Mouse (Mus musculus) right cerebral cortex, postnatal 14 days (tissue): ENCODE measurements at regions not wholly inside any gene's neighbourhood (a gene's known extent, or its start where the extent isn't known, plus 50 kb on each side); places are given as distances from the start of the nearest gene placed in this dataset.
A peak's percentile ranks its signal among the peaks of the same experiment; 100 is the strongest.

Experiments
- DNase-seq: peaks from one replicate; pipeline ENCODE4 v3.0.0; 2022

GRCm38 (mm10) chr10:112863808-112864207 lies 65.0 kb downstream of the Atxn7l3b start:
- no peak for DNase-seq

GRCm38 (mm10) chr10:112863375-112863774 lies 65.4 kb downstream of the Atxn7l3b start:
- no peak for DNase-seq

DNA sequence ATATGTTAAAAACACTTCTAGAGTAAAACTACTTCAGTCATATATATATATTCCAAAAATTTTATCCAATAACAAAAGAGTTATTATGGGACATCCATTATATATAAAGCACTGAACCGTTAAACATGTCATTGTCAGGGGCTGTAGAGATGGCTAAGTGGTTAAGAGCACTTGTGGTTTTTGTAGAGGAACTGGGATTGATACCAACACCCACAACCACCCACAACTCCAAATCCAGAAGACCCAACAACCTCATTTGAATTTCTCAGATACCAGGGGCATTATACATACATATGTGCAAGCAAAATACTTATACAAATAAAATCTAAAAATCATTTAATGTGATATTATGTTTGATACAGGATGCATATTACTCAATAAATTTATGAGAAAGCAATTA lies 76.8 kb downstream of the Atxn7l3b start:
- no peak for DNase-seq

DNA sequence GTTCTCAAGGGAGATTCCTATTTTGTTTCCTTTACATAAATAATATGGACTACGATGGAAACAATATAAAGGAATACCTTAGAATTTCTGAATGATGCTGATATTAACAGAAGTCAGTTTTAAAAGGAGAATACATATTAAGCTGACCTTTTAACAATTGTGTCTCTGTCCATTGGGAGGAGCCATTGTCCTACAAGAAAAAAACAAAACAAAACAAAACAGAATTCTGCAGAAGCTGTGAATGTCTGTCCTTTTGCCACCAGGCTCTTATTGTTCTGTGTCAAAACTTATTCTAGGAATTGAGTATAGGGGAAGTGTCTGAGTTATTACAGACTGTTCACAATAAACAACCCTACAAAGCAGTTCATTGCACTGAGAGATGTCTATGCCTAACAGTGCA lies 82.6 kb downstream of the Atxn7l3b start:
- DNase-seq = no peak

DNA sequence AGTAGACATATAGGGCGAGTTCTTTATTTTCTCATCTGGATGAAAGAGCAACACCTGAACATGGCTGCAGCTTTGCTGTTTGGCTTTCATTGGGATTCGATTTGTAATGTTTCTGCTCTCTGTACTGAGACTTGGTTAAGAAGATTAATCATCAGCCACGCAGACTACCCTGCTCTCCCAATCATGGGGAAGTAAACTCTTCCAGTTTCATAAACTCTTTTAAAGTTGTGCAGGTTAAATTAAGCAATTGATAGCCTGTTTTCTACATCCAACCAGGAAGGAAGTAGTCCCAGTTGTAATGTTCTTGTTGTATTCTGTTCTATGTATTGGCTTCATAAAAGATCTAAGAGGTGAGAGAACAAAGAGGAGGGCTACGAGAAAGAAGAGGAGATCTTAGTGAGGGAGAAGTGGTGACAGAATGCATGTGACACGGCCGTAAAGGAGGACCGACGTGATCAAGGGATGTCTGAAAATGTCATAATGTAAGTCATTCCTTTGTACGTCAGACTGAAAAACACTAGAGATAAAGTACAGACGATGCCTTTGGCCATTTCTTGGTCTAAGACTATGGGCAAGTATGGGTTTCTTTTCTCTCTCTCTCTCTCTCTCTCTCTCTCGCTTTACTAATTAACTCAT lies 91.3 kb downstream of the Atxn7l3b start:
- no peak for DNase-seq

DNA sequence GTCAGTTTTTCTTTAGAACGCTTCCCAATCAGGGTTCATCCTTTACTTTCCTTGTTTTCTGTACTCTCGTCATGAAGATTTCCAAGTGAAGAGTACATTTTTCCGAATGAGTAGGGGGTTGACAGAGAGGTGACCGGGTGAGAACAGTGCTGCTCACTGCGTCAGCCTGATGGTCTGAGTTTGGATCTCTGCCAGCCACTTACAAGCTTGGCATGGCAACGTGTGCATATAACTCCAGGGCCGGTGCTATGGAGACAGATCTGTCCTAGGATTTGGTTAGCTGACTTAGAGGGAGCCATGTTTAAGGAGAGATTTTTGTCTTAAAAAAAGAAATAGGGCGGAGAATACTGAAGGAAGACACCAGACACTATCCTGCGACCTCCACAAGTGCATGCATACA lies 92.8 kb downstream of the Atxn7l3b start:
- DNase-seq = no peak

DNA sequence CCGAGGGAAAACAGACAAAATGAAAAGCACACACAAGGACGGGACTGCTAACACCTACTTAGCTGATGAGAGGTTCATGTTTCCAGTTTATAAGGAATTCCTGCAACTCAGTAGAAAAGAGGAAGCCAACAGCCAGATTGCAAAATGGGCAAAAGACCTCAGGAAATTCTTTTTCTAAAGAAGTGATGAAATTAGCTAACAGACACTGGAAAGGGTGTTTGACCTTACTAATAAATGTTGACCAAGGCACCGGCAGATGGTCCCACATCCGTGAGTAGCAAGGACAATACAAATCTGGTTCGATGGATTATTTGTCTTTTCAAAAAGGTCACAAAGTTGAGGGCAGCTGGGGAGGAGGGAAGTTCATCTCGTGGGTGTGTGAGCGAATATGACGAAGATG lies 93.3 kb downstream of the Atxn7l3b start:
- no peak for DNase-seq

DNA sequence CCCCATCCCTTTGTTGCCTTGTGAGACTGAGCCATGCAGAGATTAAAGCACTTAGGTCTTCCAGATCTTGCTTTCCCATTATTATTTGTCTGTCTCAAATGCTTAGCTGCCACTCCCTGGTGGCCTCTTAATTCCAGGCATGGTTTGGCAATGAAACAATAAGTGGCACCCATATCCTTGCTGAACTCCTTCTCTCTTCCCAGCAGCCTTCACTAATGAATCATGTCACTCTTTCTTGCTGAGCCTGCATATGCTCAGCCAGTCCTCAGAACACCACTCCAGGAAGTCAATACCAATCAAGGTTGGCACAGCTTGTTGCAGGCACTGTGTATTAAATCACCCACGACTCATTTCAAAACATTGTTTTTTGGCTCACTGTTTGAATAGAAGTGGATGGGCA lies 118.6 kb downstream of the Atxn7l3b start:
- DNase-seq = no peak

DNA sequence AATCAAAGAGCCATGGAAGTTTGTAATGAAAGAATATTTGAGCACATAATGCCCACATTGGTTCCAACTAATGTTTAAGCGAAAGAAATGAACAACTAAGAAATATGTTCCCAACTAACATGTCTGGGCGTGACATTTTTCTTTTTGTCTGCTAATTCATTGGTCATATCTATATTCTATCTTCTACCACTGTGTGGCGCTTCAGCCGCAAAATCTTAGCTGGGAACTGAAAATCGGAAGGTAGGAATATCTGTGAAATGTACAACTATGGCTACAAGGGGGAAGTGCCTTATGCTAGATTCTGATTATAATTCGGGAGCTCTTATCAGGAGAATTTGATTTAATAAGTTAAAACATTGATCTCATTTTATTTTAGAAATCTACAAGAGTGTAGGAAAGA lies 125.2 kb downstream of the Atxn7l3b start:
- peak; percentile 18 for DNase-seq

DNA sequence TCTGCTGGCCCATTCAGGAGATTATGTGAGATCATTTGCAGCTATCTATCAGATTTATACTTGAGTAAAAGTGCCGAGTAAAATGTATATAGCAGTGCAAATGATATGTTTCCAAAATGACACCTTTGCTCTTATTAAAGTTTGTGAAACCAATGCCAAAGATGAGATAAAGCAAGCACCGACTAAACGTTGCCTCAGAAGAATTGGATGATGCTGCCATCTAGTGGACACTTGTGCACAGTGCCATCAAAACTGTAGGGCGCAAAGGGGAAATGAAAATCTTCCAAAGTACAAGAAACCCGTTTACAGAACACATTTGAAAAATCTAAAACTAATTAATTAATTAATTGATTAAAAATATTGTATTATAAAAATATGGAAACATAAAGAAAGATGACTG lies 127.2 kb downstream of the Atxn7l3b start:
- DNase-seq = peak; percentile 23

DNA sequence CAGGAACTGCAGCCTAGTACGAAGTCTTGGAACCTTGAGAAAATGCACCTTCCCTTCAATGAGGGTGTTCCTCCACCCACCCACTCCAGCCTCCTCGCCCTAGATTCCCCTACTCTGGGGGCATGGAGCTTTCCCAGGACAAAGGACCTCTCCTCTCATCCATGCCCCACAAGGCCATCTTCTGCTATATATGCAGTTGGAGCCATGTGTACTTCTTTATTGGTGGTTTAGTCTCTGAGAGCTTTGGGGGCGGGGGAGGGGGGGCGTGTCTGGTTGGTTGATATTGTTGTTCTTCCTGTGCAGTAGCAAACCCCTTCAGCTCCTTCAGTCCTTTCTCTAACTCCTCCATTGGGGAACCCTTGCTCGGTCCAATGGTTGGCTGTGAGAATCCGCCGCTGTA lies 130.2 kb downstream of the Atxn7l3b start:
- DNase-seq = no peak

DNA sequence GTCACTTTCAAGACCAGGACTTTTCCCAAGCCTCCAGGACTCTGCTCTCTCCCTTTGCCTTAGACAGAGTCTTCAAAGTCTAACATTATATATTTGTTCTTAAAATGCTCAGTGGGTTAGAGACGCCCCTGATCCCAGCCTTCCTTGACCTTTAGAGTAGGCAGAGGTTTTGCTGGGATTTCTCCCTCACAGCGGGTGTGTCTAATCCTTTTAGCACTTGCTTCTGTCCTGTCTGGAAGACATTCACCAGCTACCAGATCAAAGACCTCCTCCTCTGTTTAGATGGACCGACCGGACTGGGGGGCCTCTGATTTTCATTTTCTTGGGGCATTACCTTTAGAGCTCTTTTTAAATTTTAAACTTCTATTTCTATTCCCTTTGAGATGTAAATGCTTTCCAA lies 130.7 kb downstream of the Atxn7l3b start:
- no peak for DNase-seq

GRCm38 (mm10) chr10:112795938-112796337 lies 132.9 kb downstream of the Atxn7l3b start:
- no peak for DNase-seq

DNA sequence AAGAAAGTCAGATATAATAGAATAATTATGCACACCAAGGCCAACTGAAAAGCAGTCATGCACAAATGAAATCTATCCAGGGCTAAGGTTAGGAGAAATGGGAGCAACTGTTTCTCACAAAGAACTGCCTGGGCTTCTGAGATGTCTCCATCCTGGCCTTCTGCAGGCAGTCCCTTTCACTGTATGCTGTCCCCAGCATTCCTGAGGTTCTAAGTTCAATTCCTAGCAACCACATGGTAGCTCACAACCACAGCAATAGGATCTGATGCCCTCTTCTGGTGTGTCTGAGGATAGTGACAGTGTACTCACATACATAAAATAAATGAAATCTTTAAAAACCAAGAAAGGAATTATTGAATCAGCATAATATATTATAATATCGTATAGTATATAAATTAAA lies 133.3 kb downstream of the Atxn7l3b start:
- DNase-seq = no peak

DNA sequence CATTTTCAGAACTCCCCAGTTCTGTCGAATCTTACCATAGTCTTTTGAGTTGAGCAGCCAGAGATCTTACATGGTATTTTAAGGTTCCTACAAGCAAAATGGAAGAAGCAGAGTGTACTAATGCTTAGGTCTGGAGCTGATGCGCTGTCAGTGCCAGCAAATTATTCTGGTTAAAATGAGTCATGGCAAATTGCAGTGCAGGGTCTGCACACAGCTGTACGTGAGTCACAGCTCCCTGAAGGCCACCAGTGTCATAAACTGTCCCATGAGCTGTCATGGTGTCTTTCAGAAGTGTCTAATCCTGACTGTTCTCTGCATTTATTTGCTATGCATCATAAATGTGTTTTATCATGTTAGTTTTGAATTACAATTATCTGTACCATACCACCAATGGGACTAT lies 140.6 kb downstream of the Atxn7l3b start:
- no peak for DNase-seq

DNA sequence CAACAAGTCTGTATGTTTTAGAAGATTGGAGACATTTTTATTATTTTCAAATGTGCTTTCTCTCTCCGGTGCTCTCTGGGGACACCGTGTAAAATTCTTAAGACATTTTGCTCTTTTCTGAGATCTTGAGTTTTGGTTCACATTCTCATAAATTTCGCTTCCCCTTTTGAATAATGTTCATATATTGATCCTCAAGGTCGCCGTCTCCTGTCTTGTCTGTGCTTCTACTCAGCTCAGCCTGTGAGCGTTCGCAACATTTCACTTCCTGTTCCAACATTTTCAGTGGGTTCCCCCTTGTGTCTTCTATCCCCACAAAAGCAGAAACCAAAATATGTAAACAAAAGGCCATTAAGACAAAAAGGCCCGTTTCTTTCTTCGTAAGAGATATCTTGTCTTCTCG lies 154.5 kb downstream of the Atxn7l3b start:
- no peak for DNase-seq

DNA sequence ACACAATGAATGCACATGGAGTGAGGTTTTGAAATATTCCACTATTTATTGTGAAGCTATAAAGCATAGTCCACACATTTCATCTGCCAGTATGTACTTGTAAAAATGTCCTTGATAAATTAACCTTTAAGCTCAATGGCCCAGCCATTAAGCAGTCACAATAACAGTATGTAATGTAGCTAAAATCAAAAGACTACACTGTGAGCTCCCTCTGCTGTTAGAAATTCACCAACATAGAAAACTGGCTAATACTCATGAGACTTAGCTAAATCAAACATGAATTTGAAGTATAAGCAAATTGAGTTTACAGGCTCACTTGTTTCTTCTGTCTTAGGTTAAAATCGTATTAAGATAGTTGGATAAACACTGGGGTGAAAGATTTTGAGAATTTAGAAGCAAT lies 182.1 kb downstream of the Atxn7l3b start:
- DNase-seq = no peak

DNA sequence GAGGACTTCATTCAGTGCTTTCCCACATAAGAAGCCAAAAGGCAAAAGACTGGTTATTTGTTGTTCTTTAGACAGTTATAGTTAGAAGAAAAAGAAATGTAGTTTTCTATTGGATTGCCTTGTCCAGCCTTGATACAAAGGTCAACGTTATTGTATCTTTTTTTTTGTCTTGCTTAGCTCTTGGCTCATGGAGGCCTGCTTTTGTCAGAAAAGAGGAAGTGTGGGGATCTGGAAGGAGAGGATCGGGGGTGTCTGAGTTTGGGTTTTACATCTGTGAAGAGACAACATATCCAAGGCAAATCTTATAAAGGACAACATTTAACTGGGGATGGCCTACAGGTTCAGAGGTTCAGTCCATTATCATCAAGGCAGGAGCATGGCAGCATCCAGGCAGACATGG lies 185.3 kb downstream of the Atxn7l3b start:
- no peak for DNase-seq

- DNase-seq = no peak
These were observed 186.7 kb downstream of the Atxn7l3b start for GRCm38 (mm10) chr10:112742123-112742522.
